Mouse (Mus musculus) midbrain, embryonic 10.5 days (tissue): ENCODE measurements at regions not wholly inside any gene's neighbourhood (a gene's known extent, or its start where the extent isn't known, plus 50 kb on each side); places are given as distances from the start of the nearest gene placed in this dataset.

Experiments
- DNase-seq: peaks from one replicate; pipeline ENCODE4 v3.0.0-alpha.2; 2017; ENCODE audit warnings: low spot score
- H3K27ac ChIP-seq: fragments of 300-500 bp; sonication (generic); replicated peaks from 2 replicates; pipeline ENCODE4 v1.5.1; 2016; ENCODE audit warnings: mild to moderate bottlenecking
- H3K27me3 ChIP-seq: fragments of 300-500 bp; sonication (generic); 2 replicates; pipeline ENCODE4 v1.6.1; 2016; ENCODE audit warnings: low read depth, mild to moderate bottlenecking; ENCODE audit not compliant: poor library complexity, severe bottlenecking
- H3K36me3 ChIP-seq: fragments of 300-500 bp; sonication (generic); 2 replicates; pipeline ENCODE4 v1.6.1; 2016; ENCODE audit warnings: mild to moderate bottlenecking, moderate library complexity
- H3K4me1 ChIP-seq: fragments of 300-500 bp; sonication (generic); 2 replicates; pipeline ENCODE4 v1.6.1; 2016
- H3K4me3 ChIP-seq: fragments of 300-500 bp; sonication (generic); 2 replicates; pipeline ENCODE4 v1.5.1; 2016; ENCODE audit warnings: mild to moderate bottlenecking, moderate library complexity
- H3K9me3 ChIP-seq: fragments of 300-500 bp; sonication (generic); replicated peaks from 2 replicates; pipeline ENCODE4 v1.6.1; 2016; ENCODE audit warnings: mild to moderate bottlenecking
- WGBS: fragments of 180-500 bp; shearing (Covaris S2); methylation state at CpG from one replicate; pipeline ENCODE4 v1.1.7; 2016; 5-methylcytosine and 5-hydroxymethylcytosine counted together

DNA sequence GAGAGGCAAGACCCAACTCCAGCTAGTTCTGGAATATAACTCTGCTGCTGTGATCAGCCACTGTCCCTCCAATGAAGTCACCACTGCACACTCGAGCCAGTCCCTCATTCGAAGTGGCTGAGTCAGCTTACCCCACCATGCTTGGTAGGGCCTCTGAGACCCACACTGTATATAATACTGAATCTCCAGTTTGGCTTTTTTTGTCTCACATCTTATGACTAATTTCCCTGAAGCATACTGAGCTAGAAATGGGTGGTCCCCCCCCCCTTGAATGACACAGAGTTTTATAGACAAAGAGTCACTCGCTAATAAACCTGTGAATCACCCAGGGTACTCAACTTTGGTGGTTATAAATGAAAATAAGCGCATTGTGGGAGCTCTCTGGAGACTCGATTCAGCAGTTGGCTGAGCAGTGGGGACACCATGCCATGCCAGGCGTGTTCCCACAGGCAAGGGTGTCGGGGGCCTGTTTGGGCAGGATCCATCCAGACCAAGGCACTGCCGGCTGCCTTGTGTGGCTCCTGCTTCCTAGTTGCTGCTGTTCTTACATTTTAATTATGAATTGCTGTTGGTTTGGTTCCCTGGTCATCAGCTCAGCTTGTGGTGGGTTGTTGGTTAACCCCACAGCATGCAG lies 131.2 kb downstream of the Irx5 start:
- no peak overlapping the region for H3K27ac ChIP-seq
- no peak for DNase-seq
- no peak overlapping the region for H3K4me3 ChIP-seq
- no peaks in the 10 kb centered on the region for H3K36me3 ChIP-seq
- peaks cover 8% of the 10 kb centered on the region for H3K4me1 ChIP-seq
- 88% methylated on average over 8 of the region's 8 CpGs for WGBS
- H3K27me3 ChIP-seq, result no peaks in the 10 kb centered on the region
- no peaks in the 10 kb centered on the region for H3K9me3 ChIP-seq

DNA sequence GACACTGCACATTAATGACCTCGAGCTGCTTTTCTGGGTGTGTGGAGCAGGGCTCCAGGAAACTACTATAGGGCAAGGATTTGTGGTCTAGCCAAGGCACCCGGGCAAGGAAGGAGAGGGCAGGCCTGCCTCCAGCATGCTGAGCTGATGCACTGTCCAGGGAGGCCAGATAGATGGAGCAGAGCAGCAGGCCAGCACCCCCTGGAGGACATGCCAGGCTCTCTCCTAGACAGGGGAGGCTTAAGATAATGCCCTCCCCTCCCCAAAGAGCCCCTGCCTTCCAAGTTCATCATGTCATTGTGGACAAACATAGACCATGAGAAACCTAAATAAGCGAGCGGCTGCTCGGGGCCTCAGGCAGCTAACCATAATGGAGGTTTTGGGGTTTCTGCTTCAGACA lies 134.1 kb downstream of the Irx5 start:
- no peaks in the 10 kb centered on the region for H3K9me3 ChIP-seq
- no peaks in the 10 kb centered on the region for H3K36me3 ChIP-seq
- H3K4me1 ChIP-seq, result no peaks in the 10 kb centered on the region
- no peaks in the 10 kb centered on the region for H3K27me3 ChIP-seq
- no peak for DNase-seq
- 71% methylated on average over 5 of the region's 5 CpGs for WGBS
- no peak overlapping the region for H3K27ac ChIP-seq
- no peak overlapping the region for H3K4me3 ChIP-seq

DNA sequence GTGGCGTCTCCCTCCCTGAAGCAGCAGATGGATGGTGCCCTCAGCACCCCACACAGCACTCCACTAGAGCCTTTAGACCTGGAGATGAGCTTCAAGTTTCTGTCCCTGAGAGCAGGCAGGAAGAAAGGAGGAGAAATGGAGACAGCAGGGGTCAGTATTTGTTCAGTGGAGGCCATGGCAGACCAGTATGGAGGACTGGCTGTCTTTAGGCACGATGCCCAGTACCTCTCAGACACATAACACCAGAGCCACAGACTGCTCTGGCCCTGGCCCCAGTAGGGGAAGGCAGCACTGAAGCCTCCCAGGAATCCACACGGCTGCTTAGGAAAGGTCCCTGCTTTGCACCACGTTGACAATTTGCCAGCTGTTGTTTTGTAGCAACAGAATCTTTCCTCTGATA lies 136.0 kb downstream of the Irx5 start:
- no peaks in the 10 kb centered on the region for H3K27me3 ChIP-seq
- H3K36me3 ChIP-seq, result no peaks in the 10 kb centered on the region
- 67% methylated on average over 4 of the region's 4 CpGs for WGBS
- no peak overlapping the region for H3K27ac ChIP-seq
- no peaks in the 10 kb centered on the region for H3K9me3 ChIP-seq
- DNase-seq, result no peak
- H3K4me3 ChIP-seq, result no peak overlapping the region
- H3K4me1 ChIP-seq, result no peaks in the 10 kb centered on the region

DNA sequence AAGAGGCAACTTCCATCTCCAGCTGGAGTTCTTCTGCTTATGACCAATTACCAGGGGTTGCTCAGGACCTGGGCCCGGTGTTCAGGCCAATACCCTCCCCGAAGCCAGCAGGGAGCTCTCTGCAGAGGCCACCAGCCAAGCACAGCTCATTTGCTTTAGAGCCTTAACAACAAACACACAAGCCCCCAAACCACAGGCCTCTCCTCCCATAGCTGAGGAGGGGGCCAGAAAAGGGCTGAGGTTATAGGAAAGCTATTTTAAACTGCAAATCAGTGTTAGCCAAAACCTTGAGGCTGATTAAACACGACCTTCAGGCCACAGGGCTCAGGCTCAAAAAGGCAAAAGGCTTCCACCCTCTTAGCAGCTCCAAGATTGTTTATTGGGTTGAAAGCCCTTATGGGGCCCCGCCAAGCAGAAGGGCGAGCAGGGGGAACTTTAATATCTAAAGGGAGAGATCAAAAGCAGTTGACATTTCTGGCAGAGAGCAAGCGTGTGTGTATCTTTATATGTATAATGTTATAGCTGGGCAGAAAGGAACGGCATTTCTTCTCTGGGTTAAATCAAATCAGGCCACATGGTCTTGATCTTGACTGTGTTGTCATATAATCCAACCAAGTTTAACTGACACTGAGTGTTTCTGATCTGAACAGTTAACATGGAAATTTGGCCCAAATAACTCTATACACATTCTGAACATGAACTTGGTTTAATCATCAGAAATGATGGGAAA lies 148.3 kb downstream of the Irx5 start:
- WGBS, result 64% methylated on average over 7 of the region's 7 CpGs
- DNase-seq, result no peak

DNA sequence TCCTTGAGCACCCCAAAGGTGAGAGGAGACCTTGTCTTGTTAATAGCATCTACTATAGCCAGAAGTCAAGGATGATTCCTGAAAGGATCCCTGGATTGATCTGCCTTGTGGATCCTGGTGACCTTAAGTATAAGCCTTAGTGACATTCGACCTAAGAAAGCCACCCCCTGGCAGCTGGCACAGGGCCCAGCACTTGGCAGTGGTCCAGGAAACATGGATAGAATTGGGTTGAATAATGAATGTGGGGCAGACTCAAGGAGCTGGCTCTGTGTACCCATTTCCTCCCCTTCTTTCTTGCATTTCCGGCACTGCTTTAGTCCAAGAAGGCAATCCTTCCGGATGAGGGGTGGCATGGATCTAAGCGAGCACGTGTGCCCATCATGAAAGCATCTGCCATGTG lies 149.0 kb downstream of the Irx5 start:
- Histone ChIP-seq H3K9me3 (peaks cover 4% of the 10 kb centered on the region; the same call in 1 of the 2 replicates), H3K36me3 (no peaks in the 10 kb centered on the region), H3K4me1 (peaks cover 11% of the 10 kb centered on the region), H3K4me3 (no peak overlapping the region), H3K27me3 (no peaks in the 10 kb centered on the region), H3K27ac (no peak overlapping the region)
- no peak for DNase-seq
- 89% methylated on average over 5 of the region's 5 CpGs for WGBS

More for the DNA sequence above, 148.3 kb downstream of the Irx5 start:
- Histone ChIP-seq H3K27ac (0 out of 2 replicates have a peak overlapping the region, but pooled peaks have one; percentile 34), H3K36me3 (no peaks in the 10 kb centered on the region), H3K27me3 (no peaks in the 10 kb centered on the region), H3K4me3 (no peak overlapping the region), H3K9me3 (no peaks in the 10 kb centered on the region), H3K4me1 (peaks cover 11% of the 10 kb centered on the region)

DNA sequence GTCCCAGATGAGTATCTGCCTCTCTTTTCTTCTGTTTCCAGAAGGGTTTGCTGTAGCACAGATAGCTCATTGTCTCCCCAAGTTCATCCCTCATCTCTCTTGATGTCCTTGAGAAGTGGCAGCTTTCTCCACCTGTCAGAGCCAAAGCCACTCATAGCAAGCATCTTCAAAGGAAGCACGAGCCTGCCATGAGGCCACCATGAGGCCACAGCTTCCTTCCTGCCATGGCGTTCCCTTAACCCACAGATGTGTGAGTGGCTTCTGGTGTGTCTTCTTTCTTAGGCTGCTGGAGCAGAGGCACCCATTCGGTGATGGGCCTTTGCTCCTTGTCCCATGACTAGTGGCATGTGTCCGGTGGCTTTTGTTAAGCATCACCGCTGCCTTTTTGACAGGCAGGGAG lies 149.5 kb downstream of the Irx5 start:
- Histone ChIP-seq H3K9me3 (peaks cover 5% of the 10 kb centered on the region; the same call in 1 of the 2 replicates), H3K27me3 (no peaks in the 10 kb centered on the region)
- 88% methylated on average over 5 of the region's 5 CpGs for WGBS

DNA sequence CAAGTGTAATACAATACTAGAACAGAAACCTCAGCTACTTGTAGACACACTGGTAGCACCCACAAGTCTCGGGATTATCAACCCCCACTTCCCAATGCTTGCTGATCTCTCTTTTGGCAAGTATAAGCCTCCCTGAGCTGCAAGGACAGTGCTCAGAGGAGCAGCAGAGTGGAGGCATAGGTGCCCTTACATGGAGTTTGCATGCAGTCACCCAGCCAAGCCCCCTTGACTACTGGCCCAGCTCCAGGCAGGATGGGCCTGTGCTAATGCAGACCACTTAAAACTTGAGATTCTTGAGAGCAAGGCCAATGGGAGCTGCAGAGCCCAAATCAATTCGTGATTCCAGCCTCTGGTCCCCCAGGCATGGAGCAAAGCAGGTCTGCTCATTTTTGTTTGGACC lies 158.0 kb downstream of the Irx5 start:
- Histone ChIP-seq H3K4me1 (peaks cover 11% of the 10 kb centered on the region), H3K4me3 (no peak overlapping the region), H3K27me3 (no peaks in the 10 kb centered on the region), H3K36me3 (no peaks in the 10 kb centered on the region), H3K27ac (no peak overlapping the region; the same call in 1 of the 2 replicates), H3K9me3 (peaks cover 9% of the 10 kb centered on the region; the same call in 1 of the 2 replicates)
- DNase-seq, result no peak
- 82% methylated on average over 2 of the region's 2 CpGs for WGBS

More for the DNA sequence above, 149.5 kb downstream of the Irx5 start:
- no peaks in the 10 kb centered on the region for H3K36me3 ChIP-seq
- H3K4me1 ChIP-seq, result peaks cover 11% of the 10 kb centered on the region
- DNase-seq, result no peak
- no peak overlapping the region for H3K4me3 ChIP-seq
- H3K27ac ChIP-seq, result no peak overlapping the region

DNA sequence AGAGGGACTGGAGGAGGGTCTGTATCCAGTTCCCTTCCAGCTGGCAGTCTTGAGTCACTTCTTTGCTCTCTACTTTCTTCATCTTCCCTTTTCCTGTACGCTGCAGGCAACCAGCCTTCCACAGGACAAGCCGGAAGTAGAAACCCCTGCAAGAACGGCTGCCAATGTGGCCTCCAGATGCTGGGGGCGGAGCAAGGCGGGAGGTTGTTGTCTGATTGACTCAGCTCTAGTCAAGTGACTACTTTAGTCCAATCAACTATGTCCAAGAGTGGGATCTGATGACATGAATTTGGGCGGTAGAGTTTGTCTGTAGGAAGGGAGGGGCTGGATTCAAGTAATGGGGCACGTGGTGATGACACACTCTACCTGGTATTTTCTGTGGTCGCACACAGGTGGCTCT lies 156.1 kb upstream of the Irx6 start:
- WGBS, result 88% methylated on average over 8 of the region's 8 CpGs
- Histone ChIP-seq H3K27ac (no peak overlapping the region), H3K4me1 (peaks cover 14% of the 10 kb centered on the region), H3K4me3 (no peak overlapping the region), H3K9me3 (peaks cover 3% of the 10 kb centered on the region; the same call in 1 of the 2 replicates), H3K27me3 (no peaks in the 10 kb centered on the region), H3K36me3 (no peaks in the 10 kb centered on the region)
- no peak for DNase-seq

DNA sequence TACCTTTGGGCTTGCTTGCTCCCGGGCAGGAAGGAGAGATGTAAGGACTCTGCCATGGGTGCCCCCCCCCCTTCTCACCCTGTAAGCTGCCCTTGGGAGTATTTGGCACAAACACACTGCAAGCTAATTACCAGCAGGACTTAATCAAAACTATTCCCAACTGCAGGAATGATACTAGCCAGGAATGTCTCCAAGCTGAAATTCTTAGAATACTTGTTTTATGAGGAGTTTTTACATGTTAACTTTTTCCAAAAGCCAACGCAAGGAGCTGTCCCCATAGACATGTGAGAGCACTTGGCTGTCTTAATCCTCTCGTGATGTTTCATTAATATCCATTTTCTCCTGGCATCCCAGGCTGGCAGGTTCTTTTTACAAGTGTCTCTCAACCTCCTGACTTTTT lies 155.6 kb upstream of the Irx6 start:
- no peak overlapping the region for H3K27ac ChIP-seq
- no peaks in the 10 kb centered on the region for H3K27me3 ChIP-seq
- H3K4me1 ChIP-seq, result peaks cover 14% of the 10 kb centered on the region
- H3K36me3 ChIP-seq, result no peaks in the 10 kb centered on the region
- H3K9me3 ChIP-seq, result peaks cover 3% of the 10 kb centered on the region; the same call in 1 of the 2 replicates
- H3K4me3 ChIP-seq, result no peak overlapping the region
- DNase-seq, result no peak
- WGBS, result 88% methylated on average over 3 of the region's 3 CpGs

DNA sequence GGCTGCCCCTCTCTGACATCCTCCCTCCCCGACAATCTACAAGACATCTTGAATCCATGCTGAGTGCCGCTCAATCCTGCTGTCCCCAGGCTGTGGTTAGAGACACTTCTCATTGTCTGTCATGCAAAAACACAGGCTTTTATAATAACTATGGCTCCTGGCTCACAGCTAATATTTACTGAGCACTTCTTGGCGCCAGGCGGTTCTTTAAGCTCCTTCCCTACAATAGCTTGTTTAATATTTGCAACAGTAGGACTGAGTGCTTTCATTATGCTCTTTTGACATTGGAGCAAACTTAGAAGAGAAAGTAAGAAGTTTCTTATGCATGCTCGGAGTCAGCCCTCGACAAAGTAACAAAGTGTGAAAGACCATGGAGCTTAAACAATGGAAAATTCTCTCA lies 151.6 kb upstream of the Irx6 start:
- H3K27ac ChIP-seq, result no peak overlapping the region
- WGBS, result 84% methylated on average over 6 of the region's 6 CpGs
- no peak overlapping the region for H3K4me3 ChIP-seq
- no peak for DNase-seq
- H3K4me1 ChIP-seq, result peaks cover 3% of the 10 kb centered on the region; the same call in 1 of the 2 replicates
- no peaks in the 10 kb centered on the region for H3K27me3 ChIP-seq
- H3K36me3 ChIP-seq, result no peaks in the 10 kb centered on the region
- peaks cover 3% of the 10 kb centered on the region; the same call in 1 of the 2 replicates for H3K9me3 ChIP-seq

DNA sequence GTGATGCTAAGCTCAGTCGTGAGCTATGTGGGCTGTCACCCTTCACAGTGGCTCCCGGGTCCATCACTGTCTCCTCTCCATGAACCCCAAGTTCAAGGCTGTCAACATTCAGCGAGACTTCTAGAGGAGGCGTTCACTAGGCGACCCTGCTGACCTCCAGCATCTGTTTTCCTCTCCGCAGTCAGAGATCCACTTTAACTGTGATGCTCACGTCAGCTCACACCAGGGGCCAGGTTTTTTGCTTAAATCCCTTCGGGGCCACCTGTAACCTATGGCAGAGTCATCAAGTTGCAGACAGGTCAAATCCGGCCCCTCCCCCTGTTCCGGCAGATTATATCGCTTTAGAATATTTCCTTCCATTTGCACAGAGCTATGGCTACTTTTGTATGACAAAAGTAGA lies 144.3 kb upstream of the Irx6 start:
- Histone ChIP-seq H3K9me3 (no peaks in the 10 kb centered on the region), H3K4me1 (peaks cover 8% of the 10 kb centered on the region), H3K4me3 (no peak overlapping the region), H3K36me3 (no peaks in the 10 kb centered on the region), H3K27ac (no peak overlapping the region), H3K27me3 (no peaks in the 10 kb centered on the region)
- WGBS, result 67% methylated on average over 11 of the region's 11 CpGs
- DNase-seq, result no peak

DNA sequence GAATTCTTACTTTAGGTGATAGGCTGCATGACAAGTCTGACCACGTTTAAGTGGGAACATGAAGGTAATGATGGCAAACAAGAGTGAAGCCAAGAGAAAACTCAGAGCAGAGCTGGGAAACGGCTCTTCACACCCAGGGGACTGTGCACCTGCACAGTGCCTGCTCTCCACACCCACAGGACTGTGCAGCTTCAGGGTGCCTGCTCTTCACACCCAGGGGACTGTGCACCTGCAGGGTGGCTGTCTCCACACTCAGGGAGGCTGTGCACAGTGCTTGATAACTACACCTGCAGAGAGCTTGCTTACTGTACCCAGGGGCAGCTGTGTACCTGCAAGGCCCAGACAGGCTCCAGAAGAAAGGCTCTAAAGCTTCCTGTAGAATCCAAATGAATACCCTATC lies 133.5 kb upstream of the Irx6 start:
- no peak overlapping the region for H3K27ac ChIP-seq
- peaks cover 12% of the 10 kb centered on the region for H3K4me1 ChIP-seq
- no peaks in the 10 kb centered on the region for H3K9me3 ChIP-seq
- no peak for DNase-seq
- peaks cover 3% of the 10 kb centered on the region; the same call in 1 of the 2 replicates for H3K27me3 ChIP-seq
- H3K4me3 ChIP-seq, result no peak overlapping the region
- no peaks in the 10 kb centered on the region for H3K36me3 ChIP-seq
- WGBS, result 64% methylated on average over 2 of the region's 2 CpGs

DNA sequence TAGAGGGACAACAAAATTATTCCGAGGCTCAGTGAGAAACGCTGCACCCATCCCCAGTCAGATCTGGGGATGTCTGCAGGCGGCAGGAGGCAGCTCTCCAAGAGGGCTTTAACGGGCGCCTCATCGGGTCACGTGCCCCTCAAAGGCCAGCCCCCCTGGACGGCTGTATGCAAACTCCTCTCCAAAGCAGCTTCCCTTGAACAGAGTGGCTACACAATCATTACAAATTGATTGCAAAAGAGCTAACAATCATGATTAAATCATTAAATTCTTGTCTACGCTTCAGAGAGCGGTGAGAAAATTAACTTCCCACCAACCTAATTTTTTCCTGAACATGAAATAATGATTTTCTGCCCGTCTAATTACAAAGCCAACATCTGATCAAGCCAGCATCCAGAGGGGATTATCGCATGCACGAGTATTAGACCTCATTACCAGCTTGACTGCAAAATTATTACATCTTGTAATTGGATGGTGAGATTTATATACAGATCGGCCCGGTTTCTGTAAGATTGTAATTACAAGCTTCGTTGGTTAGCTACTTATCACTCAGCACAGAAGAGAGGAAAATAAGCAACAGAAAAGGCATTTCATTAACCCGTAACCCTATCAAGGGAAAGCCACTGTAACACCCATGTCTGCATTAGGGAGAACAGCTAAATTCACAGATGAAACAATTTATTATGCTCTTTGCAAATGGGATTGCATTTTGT lies 128.6 kb upstream of the Irx6 start:
- DNase-seq, result peak; percentile 22
- WGBS, result 44% methylated on average over 17 of the region's 17 CpGs
- Histone ChIP-seq H3K36me3 (no peaks in the 10 kb centered on the region), H3K9me3 (no peaks in the 10 kb centered on the region), H3K4me1 (peaks cover 12% of the 10 kb centered on the region), H3K27me3 (peaks cover 6% of the 10 kb centered on the region; the same call in 1 of the 2 replicates), H3K4me3 (no peak overlapping the region), H3K27ac (no peak overlapping the region)
